Mouse (Mus musculus): ENCODE data around the gene Slc17a9.

DNA sequence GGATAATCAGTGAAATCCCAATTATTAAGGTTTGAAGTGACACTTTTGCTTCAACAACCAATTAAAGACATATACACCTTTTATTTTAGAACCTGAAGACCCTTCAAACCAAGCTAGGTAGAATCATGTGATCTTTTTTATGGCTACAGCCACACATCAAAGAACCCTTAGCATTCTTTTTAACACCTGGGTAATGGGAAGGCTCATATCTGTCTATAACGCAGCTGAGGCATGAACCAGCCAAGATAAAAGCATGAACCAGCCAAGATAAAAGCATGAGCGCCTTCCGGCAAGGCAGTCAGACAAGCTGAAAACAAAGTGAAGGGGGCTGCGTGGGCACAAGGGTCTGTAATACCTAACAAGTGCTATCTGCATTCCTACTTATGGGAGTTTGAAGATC lies 41.0 kb upstream of the Slc17a9 start:
- TF ChIP-seq GATA1 (IDR thresholded peaks at IDR 0.05; ENCODE audit: borderline replicate concordance, low read length) (no peak), FLI1 (IDR thresholded peaks at IDR 0.05; ENCODE audit: low read length) (no peak)

All from megakaryocyte, embryonic 14.5 days (primary cell).